Mouse (Mus musculus) embryonic facial prominence, embryonic 14.5 days (tissue): ENCODE data around the gene Zic1. TPM values are rescaled to one million over a fixed set of nuclear protein-coding genes. Genes with fewer than 3 reads are reported as not detected.

Experiments
- ATAC-seq: fragments of 200-750 bp; cut with Nextera tagmentation; 2 replicates; pipeline ENCODE4 v1.8.0; 2017; ENCODE audit warnings: low read depth, moderate number of reproducible peaks, moderate TSS enrichment
- DNase-seq: peaks from one replicate; pipeline ENCODE4 v3.0.0-alpha.2; 2015; ENCODE audit warnings: low spot score
- H3K27ac ChIP-seq: fragments of 300-500 bp; sonication (generic); replicated peaks from 2 replicates; pipeline ENCODE4 v1.5.1; 2014; ENCODE audit warnings: low read depth, mild to moderate bottlenecking, low read length, moderate library complexity
- H3K27me3 ChIP-seq: fragments of 300-500 bp; sonication (generic); replicated peaks from 2 replicates; pipeline ENCODE4 v1.6.1; 2014; ENCODE audit warnings: low read length; ENCODE audit not compliant: control insufficient read depth, insufficient read depth
- H3K36me3 ChIP-seq: fragments of 300-500 bp; sonication (generic); 2 replicates; pipeline ENCODE4 v1.6.1; 2014; ENCODE audit warnings: low read length, mixed read lengths; ENCODE audit not compliant: control insufficient read depth, insufficient read depth
- H3K4me1 ChIP-seq: fragments of 300-500 bp; sonication (generic); 2 replicates; pipeline ENCODE4 v1.6.1; 2014; ENCODE audit warnings: antibody characterized with exemption, low read length; ENCODE audit not compliant: control insufficient read depth, insufficient read depth
- H3K4me2 ChIP-seq: fragments of 300-500 bp; sonication (generic); 2 replicates; pipeline ENCODE4 v1.6.1; 2014; ENCODE audit warnings: low read depth, mild to moderate bottlenecking, low read length, moderate library complexity, mixed read lengths
- H3K4me3 ChIP-seq: fragments of 300-500 bp; sonication (generic); 2 replicates; pipeline ENCODE4 v1.5.1; 2014; ENCODE audit warnings: low read depth, mild to moderate bottlenecking, low read length
- H3K9ac ChIP-seq: fragments of 300-500 bp; sonication (generic); 2 replicates; pipeline ENCODE4 v1.6.1; 2014; ENCODE audit warnings: low read depth, mild to moderate bottlenecking, low read length, moderate library complexity, mixed read lengths
- H3K9me3 ChIP-seq: fragments of 300-500 bp; sonication (generic); 2 replicates; pipeline ENCODE4 v1.6.1; 2016; ENCODE audit warnings: low read length; ENCODE audit not compliant: control insufficient read depth
- WGBS: fragments of 180-500 bp; shearing (Covaris S2); extraction: QIAGEN DNeasy Blood & Tissue Kit; methylation state at CpG from one replicate; pipeline ENCODE4 v1.1.7; 2014; 5-methylcytosine and 5-hydroxymethylcytosine counted together
- polyA plus RNA-seq: library from polyadenylated mRNA; unstranded; fragments of >200 nt; fragmentation: Nextera tagmentation; extraction: Ambion mirVana; gene quantifications from 2 replicates; pipeline ENCODE4 v1.2.1, GENCODE M21; 2014

Zic1 gene
- polyA plus RNA-seq, 1 experiment from 2014 or later: 2.7 TPM

GRCm38 (mm10) chr9:91354434-91355269, 11.0 kb downstream of the Zic1 start:
- H3K4me2 ChIP-seq: peak overlapping the region; percentile 50; the same call in 1 of the 2 replicates
- H3K36me3 ChIP-seq: no peaks in the 10 kb centered on the region
- 11% methylated on average over 22 of the region's 22 CpGs for WGBS
- H3K9ac ChIP-seq: peak overlapping the region; percentile 37; the same call in 1 of the 2 replicates
- H3K4me3 ChIP-seq: no peak overlapping the region
- H3K4me1 ChIP-seq: 0 out of 2 replicates have a peak, but pooled peaks cover 4% of the 10 kb centered on the region
- ATAC-seq: no peak
- H3K9me3 ChIP-seq: no peaks in the 10 kb centered on the region
- H3K27me3 ChIP-seq: peaks cover 95% of the 10 kb centered on the region
- no peak overlapping the region for H3K27ac ChIP-seq
- DNase-seq: no peak

DNA sequence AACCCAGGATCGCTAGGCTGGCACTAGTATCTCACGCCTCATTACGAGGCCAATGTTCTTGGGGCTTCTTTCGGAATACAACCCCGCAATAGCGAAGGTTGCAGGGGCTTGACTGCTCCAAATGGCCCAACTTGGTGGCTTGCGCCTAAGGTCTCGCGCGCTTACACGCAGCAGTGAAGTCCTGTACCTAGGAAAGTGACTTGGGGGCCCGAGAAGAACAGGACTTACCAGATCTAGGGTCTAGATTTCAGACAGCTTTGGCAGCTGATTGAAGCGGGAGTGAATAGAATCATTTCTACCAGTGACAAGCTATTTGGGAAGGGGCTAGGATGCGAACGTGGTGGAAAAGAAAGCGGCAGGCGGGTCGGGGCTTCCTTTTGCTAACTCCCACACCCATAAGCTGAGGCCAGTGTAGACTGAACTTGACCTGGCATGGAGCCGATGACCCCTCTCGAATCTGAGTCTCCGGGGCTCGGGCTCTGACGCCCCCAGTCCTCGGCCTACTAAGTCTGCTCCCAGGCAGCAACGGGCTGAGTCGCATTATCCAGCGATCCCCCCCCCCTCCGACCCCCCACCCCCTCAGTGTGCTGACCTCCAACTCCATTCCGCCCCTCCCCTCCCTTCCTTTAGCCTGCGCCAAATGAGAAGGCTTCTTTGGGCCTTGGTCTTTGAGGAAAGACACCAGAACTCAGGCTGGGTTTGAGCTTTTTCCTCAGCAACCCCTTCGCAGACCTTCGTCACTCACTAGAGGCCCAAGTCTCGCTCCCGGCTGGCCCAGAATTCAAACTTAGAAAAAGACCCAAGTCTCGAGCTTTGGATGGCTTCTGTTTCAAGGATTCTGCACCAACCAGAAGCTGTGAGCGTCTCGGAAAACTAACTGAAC, 11.8 kb downstream of the Zic1 start:
- DNase-seq: no peak
- Histone ChIP-seq H3K4me1 (0 out of 2 replicates have a peak, but pooled peaks cover 4% of the 10 kb centered on the region), H3K27ac (no peak overlapping the region), H3K4me3 (no peak overlapping the region), H3K9me3 (no peaks in the 10 kb centered on the region), H3K27me3 (peaks cover 92% of the 10 kb centered on the region), H3K4me2 (peak overlapping the region; percentile 7; the same call in 1 of the 2 replicates), H3K9ac (no peak overlapping the region), H3K36me3 (no peaks in the 10 kb centered on the region)
- 9% methylated on average over 32 of the region's 37 CpGs for WGBS
- ATAC-seq: no peak

DNA sequence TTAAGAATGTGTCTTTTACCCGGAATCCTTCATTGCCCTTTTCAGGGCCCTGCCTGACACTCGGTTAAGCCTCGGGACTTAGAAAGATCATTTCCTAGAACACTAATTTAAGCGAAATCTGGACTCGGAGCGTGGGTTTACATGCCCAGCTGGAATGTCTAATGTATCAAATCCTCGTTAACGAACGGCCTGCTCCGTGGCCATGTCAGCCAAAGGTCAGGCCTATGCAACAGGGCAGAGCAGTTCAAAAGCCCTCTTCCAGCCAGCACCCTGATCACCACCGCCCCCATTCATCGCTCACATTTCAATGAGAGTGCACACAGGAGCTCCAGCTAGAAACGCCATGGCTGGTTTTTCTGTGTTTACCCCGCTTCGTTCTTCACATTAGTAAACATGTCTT, 12.8 kb downstream of the Zic1 start:
- Histone ChIP-seq H3K9me3 (no peaks in the 10 kb centered on the region), H3K27me3 (peaks cover 88% of the 10 kb centered on the region), H3K36me3 (no peaks in the 10 kb centered on the region), H3K27ac (no peak overlapping the region), H3K9ac (no peak overlapping the region), H3K4me2 (0 out of 2 replicates have a peak overlapping the region, but pooled peaks have one; percentile 10), H3K4me3 (no peak overlapping the region), H3K4me1 (0 out of 2 replicates have a peak, but pooled peaks cover 4% of the 10 kb centered on the region)
- peak; percentile 22 for DNase-seq
- ATAC-seq: no peak
- 1% methylated on average over 15 of the region's 15 CpGs for WGBS

GRCm38 (mm10) chr9:91351961-91352411, 13.6 kb downstream of the Zic1 start:
- no peak for ATAC-seq
- peak; percentile 3 for DNase-seq
- no peak overlapping the region for H3K27ac ChIP-seq

GRCm38 (mm10) chr9:91351361-91351760, 14.2 kb downstream of the Zic1 start:
- H3K4me2 ChIP-seq: peak overlapping the region; percentile 32; the same call in 1 of the 2 replicates
- no peak overlapping the region; the same call in 1 of the 2 replicates for H3K27ac ChIP-seq
- H3K4me1 ChIP-seq: 0 out of 2 replicates have a peak, but pooled peaks cover 4% of the 10 kb centered on the region
- DNase-seq (no peak), ATAC-seq (no peak)
- H3K27me3 ChIP-seq: peaks cover 80% of the 10 kb centered on the region
- WGBS: 2% methylated on average over 5 of the region's 5 CpGs
- H3K9me3 ChIP-seq: no peaks in the 10 kb centered on the region
- H3K36me3 ChIP-seq: no peaks in the 10 kb centered on the region
- H3K4me3 ChIP-seq: no peak overlapping the region
- H3K9ac ChIP-seq: no peak overlapping the region

More at GRCm38 (mm10) chr9:91351961-91352411, 13.6 kb downstream of the Zic1 start:
- H3K4me2 ChIP-seq: peak overlapping the region; percentile 10; the same call in 1 of the 2 replicates
- no peaks in the 10 kb centered on the region for H3K36me3 ChIP-seq
- H3K4me1 ChIP-seq: 0 out of 2 replicates have a peak, but pooled peaks cover 4% of the 10 kb centered on the region
- no peak overlapping the region for H3K4me3 ChIP-seq
- no peaks in the 10 kb centered on the region for H3K9me3 ChIP-seq
- H3K9ac ChIP-seq: no peak overlapping the region
- H3K27me3 ChIP-seq: peaks cover 86% of the 10 kb centered on the region
- 2% methylated on average over 13 of the region's 13 CpGs for WGBS

DNA sequence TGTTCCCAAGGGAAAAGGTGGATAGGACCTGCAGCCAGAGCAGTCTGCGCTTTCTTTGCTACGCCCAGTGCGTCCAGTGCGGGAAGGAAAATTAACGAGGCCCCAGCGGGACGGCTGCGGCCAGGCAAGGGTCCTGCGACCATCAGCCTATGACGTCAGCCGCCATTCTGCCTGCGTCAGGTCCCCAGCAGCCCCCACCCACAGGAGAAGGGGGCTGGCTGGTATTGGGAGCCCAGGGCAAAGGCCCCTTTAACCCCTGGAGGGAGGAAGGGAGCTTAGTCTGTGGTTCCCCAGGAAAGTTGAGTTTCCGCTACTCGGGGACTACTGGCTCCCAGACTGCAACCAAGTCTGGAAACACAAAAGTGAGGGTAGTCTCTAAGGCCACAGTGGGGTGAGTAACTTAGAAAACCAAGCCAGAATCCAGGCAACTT, 14.7 kb downstream of the Zic1 start:
- H3K4me1 ChIP-seq: 0 out of 2 replicates have a peak, but pooled peaks cover 4% of the 10 kb centered on the region
- no peaks in the 10 kb centered on the region for H3K9me3 ChIP-seq
- H3K4me2 ChIP-seq: peak overlapping the region; percentile 32; the same call in 1 of the 2 replicates
- H3K9ac ChIP-seq: no peak overlapping the region
- H3K27ac ChIP-seq: no peak overlapping the region; the same call in 1 of the 2 replicates
- H3K27me3 ChIP-seq: peaks cover 75% of the 10 kb centered on the region
- H3K4me3 ChIP-seq: peak overlapping the region; percentile 11; the same call in 1 of the 2 replicates
- ATAC-seq: no peak
- no peaks in the 10 kb centered on the region for H3K36me3 ChIP-seq
- WGBS: 0% methylated on average over 14 of the region's 14 CpGs
- peak; percentile 14 for DNase-seq

GRCm38 (mm10) chr9:91350211-91350791, 15.3 kb downstream of the Zic1 start:
- Histone ChIP-seq H3K4me2 (peak overlapping the region; percentile 32; the same call in 1 of the 2 replicates), H3K27me3 (peaks cover 69% of the 10 kb centered on the region), H3K27ac (no peak overlapping the region), H3K36me3 (no peaks in the 10 kb centered on the region), H3K4me1 (no peaks in the 10 kb centered on the region), H3K4me3 (peak overlapping the region; percentile 11; the same call in 1 of the 2 replicates), H3K9me3 (no peaks in the 10 kb centered on the region), H3K9ac (no peak overlapping the region)
- no peak for ATAC-seq
- peak; percentile 4 for DNase-seq
- whole genome bisulfite sequencing: 3% methylated on average over 16 of the region's 16 CpGs

GRCm38 (mm10) chr9:91348746-91349145, 16.9 kb downstream of the Zic1 start:
- no peak overlapping the region for H3K4me3 ChIP-seq
- no peaks in the 10 kb centered on the region for H3K9me3 ChIP-seq
- no peak for ATAC-seq
- peaks cover 54% of the 10 kb centered on the region for H3K27me3 ChIP-seq
- no peak for DNase-seq
- no peak overlapping the region for H3K4me2 ChIP-seq
- WGBS: 34% methylated on average over 1 of the region's 1 CpGs
- H3K36me3 ChIP-seq: no peaks in the 10 kb centered on the region
- H3K27ac ChIP-seq: no peak overlapping the region
- H3K9ac ChIP-seq: no peak overlapping the region
- no peaks in the 10 kb centered on the region for H3K4me1 ChIP-seq
